Mouse (Mus musculus): Measurements from ENCODE around the gene Tm4sf19. TPM values are rescaled to one million over a fixed set of nuclear protein-coding genes. Genes with fewer than 3 reads are reported as not detected.

Tm4sf19 gene
- polyA plus RNA-seq, 1 experiment from 2014 or later: not detected

Other genes with a start within 250 kb of the Tm4sf19 start
- gene Nrros, start 234.9 kb upstream of the Tm4sf19 start, polyA plus RNA-seq (2016; fragmentation: Nextera tagmentation; extraction: Ambion mirVana): 7.5 and 9.7 TPM in 2 replicates
- 0.25 and 0.26 TPM in 2 replicates for gene Bex6, start 220.7 kb upstream of the Tm4sf19 start, polyA plus RNA-seq (2016; fragmentation: Nextera tagmentation; extraction: Ambion mirVana)
- gene Fbxo45, start 153.3 kb upstream of the Tm4sf19 start, polyA plus RNA-seq (2016; fragmentation: Nextera tagmentation; extraction: Ambion mirVana): 15.6 and 17.1 TPM in 2 replicates
- 19.0 and 20.8 TPM in 2 replicates for gene Wdr53, start 153.3 kb upstream of the Tm4sf19 start, polyA plus RNA-seq (2016; fragmentation: Nextera tagmentation; extraction: Ambion mirVana)
- not detected in 2 replicates for gene Smco1, start 129.0 kb upstream of the Tm4sf19 start, polyA plus RNA-seq (2016; fragmentation: Nextera tagmentation; extraction: Ambion mirVana)
- gene Rnf168, start 123.0 kb upstream of the Tm4sf19 start, polyA plus RNA-seq (2016; fragmentation: Nextera tagmentation; extraction: Ambion mirVana): 30.5 and 34.7 TPM in 2 replicates
- gene Ubxn7, start 68.2 kb upstream of the Tm4sf19 start, polyA plus RNA-seq (2016; fragmentation: Nextera tagmentation; extraction: Ambion mirVana): 26.4 and 26.8 TPM in 2 replicates
- 31.4 and 33.2 TPM in 2 replicates for gene Tctex1d2, start 19.2 kb downstream of the Tm4sf19 start, polyA plus RNA-seq (2016; fragmentation: Nextera tagmentation; extraction: Ambion mirVana)
- 38.6 and 41.4 TPM in 2 replicates for gene Pcyt1a, start 30.4 kb downstream of the Tm4sf19 start, polyA plus RNA-seq (2016; fragmentation: Nextera tagmentation; extraction: Ambion mirVana)
- 0.46 and 0.50 TPM in 2 replicates for gene Slc51a, start 87.4 kb downstream of the Tm4sf19 start, polyA plus RNA-seq (2016; fragmentation: Nextera tagmentation; extraction: Ambion mirVana)
- not detected in 2 replicates for gene Zdhhc19, start 95.8 kb downstream of the Tm4sf19 start, polyA plus RNA-seq (2016; fragmentation: Nextera tagmentation; extraction: Ambion mirVana)
- gene Tfrc, start 208.4 kb downstream of the Tm4sf19 start, polyA plus RNA-seq (2016; fragmentation: Nextera tagmentation; extraction: Ambion mirVana): 55.9 and 56.9 TPM in 2 replicates
- 11.2 and 12.0 TPM in 2 replicates for gene Tnk2, start 243.4 kb downstream of the Tm4sf19 start, polyA plus RNA-seq (2016; fragmentation: Nextera tagmentation; extraction: Ambion mirVana)

Measured in limb, embryonic 10.5 days (tissue).